Mouse (Mus musculus) ES-Bruce4 (cell line): ENCODE data around the gene Tm9sf4.
A peak's percentile ranks its signal among the peaks of the same experiment; 100 is the strongest.

Experiments used
- CTCF ChIP-seq: IDR thresholded peaks from one replicate; pipeline ENCODE4 v1.8.1; 2011; ENCODE audit warnings: low read depth, low read length
- EP300 ChIP-seq: IDR thresholded peaks from 2 replicates; pipeline ENCODE4 v1.6.1; 2011; ENCODE audit warnings: low read depth, low read length; ENCODE audit not compliant: insufficient read depth
- POLR2A ChIP-seq: IDR thresholded peaks from one replicate; pipeline ENCODE4 v1.8.1; 2011; ENCODE audit warnings: low read length; ENCODE audit not compliant: insufficient read depth

- TF ChIP-seq CTCF (peak; percentile 88), POLR2A (no peak), EP300 (no peak)
Observed at GRCm38 (mm10) chr2:153131019-153131418, 30.1 kb upstream of the Tm9sf4 start.
